Mouse (Mus musculus) effector memory CD4-positive, alpha-beta T cell, adult 5 months (primary cell): ENCODE results near the gene Fermt1. TPM values are rescaled to one million over a fixed set of nuclear protein-coding genes. Genes with fewer than 3 reads are reported as not detected.

Experiments used
- polyA plus RNA-seq: library from polyadenylated mRNA; unstranded; fragments of 100-300 nt; shearing (Covaris generic); gene quantifications from one replicate; pipeline ENCODE4 v1.2.1, GENCODE M21; 2017

The Fermt1 gene
- polyA plus RNA-seq: 0.30 TPM

DNA sequence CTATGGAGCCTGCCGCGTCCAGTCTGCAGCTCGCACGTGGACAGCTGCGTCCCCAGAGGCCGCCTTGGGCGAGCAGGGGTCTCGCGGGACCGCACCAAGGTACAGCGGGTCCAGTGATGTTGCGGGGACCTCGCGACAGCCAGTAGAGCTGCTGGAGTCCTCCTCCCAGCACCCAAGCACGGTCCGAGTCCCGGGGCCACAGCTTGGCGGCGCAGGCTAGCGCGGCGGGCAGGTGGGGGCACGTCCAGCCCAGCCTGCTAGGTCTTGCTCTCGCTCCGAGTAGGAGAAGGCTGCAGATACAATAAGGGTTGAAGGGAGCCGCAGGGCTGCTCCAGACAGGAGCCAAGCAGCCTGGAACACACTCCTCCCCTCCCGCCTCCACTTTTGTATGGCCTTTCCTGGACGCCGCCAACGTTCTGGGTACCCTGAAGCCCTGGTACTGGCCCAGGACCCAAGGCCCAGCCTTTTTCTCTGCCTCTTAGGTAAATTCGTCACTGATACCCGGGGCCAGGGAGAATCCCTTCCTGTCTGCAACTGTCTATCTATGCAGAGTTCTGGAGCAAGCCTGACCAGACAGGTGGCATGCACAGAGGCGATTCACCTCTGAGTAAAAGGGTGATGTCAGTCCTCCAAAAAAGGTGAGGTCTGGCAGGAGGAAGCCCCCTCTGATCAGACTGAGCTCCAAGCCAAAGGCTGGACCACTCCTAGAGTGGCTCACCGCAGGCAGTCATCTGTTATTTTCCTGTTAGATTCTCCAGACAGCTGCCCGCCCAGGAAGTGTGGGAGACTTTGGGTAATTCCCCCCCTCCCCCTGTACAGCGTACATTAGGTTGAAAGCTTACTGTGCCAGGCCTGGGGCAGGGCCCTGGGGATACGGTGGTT, at the start of gene Fermt1:
TSS of gene Fermt1 (minus strand) at position 581 of the 882 bp plus-strand sequence.

DNA sequence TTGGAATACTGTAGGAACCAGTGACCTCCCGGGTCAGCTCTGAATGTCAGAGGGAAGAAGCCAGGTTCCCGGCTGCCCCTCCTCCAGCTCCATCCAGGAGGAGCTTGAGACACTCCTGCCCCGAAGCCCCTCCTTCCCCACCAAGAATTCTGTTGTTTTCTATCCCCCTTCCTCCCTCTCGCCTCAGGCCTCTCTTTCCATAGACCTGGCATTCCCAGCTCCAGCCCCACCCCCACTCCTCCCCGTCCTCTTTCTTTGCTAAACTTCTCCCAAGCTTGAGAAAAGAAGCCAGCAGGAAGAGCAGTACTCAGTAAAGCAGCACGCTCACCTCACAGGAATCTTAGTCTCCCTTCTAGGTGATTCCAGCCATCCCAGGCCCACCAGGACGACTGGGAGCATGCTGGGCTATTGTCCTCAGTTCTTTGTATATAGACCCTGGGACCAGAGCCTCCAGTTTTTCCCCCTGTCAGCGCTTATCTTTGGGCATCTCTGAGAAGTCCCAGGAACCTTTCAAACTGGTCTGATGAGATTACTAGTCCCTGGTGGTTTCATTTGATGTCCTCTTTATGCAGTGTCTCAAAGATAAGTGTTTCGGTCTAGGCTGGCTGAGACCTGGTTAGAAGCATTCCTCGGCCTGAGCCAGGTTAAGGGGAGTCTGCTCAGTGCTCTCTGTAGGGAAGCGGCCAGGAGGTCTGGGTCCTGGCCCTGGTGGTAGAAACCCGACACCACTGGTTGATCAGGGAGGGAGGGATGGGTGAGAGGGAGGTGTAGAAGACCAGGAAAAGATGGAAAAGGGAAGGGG, 64.7 kb downstream of the Fermt1 start, which contains the start of gene Lrrn4:
TSS of gene Lrrn4 (minus strand) at position 48 of the 802 bp plus-strand sequence.

Other genes with a start within 250 kb of the Fermt1 start
- gene Chgb, start 164.6 kb downstream of the Fermt1 start, polyA plus RNA-seq: 0.22 TPM
- 21.7 TPM for gene Trmt6, start 129.9 kb downstream of the Fermt1 start, polyA plus RNA-seq
- 1.1 TPM for gene Mcm8, start 129.8 kb downstream of the Fermt1 start, polyA plus RNA-seq
- gene Crls1, start 99.2 kb downstream of the Fermt1 start, polyA plus RNA-seq: 15.6 TPM
- 0.10 TPM for gene Lrrn4, start 65.0 kb downstream of the Fermt1 start, polyA plus RNA-seq